In the genomic region with DNA sequence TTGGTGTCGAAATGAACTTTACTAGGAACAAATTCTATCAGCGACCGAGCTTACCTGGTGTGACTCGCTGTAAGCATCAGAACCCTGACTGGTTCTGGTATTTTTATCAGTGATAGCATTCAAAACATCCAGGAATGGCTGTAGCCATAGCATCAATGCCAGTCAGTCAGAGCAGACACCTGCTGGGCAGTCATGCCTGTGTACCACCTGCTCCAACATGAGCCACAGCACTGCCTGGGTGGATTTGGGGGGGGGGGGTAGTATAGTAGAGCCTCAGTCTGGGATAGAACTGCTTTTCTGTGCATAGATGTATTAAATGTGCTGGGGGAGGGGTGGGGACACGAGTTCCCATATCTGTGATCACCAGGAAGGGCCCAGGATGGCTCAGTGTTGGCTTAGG, we compare ENCODE assay signal across 18 mouse cellular contexts.
"Had no signal": no experiment of that assay in that cellular context is flagged by ENCODE, and none has a peak within 500 bp of the region (broad histone marks: within the 10 kb centered on the region; RNA-seq: fewer than 3 reads in every experiment).

No protein-coding gene starts in this region.

- H3K27ac ChIP-seq: midbrain, embryonic 10.5 days; midbrain, embryonic 12.5 days; neural tube, embryonic 13.5 days; neural tube, embryonic 15.5 days had no signal

- H3K27me3 ChIP-seq: midbrain, embryonic 12.5 days; neural tube, embryonic 13.5 days; neural tube, embryonic 15.5 days had no signal

- H3K4me1 ChIP-seq: midbrain, embryonic 10.5 days; midbrain, embryonic 12.5 days; neural tube, embryonic 15.5 days had no signal

- H3K4me3 ChIP-seq: midbrain, embryonic 10.5 days; midbrain, embryonic 12.5 days; myocyte; neural tube, embryonic 13.5 days; neural tube, embryonic 15.5 days had no signal

- DNase-seq: lung, adult 18-20 months; lung, embryonic 14.5 days; lung, postnatal 10 days; lung, postnatal 4 days; midbrain, embryonic 14.5 days; retina, postnatal 1 day; right cerebral cortex, adult 18-20 months; right cerebral cortex, postnatal 25 days; right cerebral cortex, postnatal 4 days; spleen, adult 18-20 months; thymus, adult 18-20 months; thymus, postnatal 14 days; thymus, postnatal 36 days had no signal
